Mouse (Mus musculus): ENCODE measurements around the gene Rps29.

DNA sequence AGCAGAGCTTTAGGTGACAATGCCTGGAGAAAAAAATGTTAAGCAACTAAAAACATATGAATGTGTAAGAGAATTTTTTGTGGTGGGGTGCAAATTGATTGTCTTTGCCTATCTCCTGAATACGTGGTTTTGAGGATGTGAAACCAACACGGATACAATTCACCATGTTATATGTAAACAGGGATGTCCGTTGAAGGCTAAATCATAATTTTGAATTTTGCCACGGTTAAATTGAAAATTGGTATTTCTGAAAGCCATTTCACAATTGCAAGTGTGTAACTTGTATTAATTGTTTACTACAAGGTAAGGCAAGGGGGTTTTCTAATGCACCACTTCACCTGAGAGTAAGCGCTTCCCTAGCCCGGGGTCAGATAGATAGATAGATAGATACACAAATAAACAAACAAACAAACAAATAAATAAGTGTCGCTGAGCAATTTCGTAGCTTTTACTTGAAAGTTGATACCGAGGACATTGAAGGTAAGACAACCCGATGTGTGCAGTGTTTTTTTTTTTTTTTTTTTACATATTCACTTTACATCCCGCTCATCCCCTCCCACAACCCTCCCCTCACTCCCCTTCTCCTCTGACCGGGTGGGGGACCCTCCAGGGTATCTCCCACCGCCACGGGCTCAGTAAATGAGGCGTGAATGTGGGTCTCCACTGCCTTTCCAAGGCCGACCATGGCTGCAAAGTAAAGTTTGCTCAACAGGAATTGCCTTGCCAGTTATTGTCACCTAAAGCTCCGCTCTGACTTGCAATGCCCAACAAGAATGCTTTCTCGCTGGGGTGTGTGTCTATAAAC, 8.9 kb upstream of the Rps29 start:
- TF ChIP-seq CTCF (IDR thresholded peaks at IDR 0.05; ENCODE audit: low read depth, low read length) (no peak), TAL1 (conservative IDR thresholded peaks at IDR 0.05; ENCODE audit: low read depth, low read length) (no peak), POLR2AphosphoS5 (IDR thresholded peaks at IDR 0.05; ENCODE audit: insufficient replicate concordance, low read depth, low read length) (no peak), GATA1 (IDR thresholded peaks at IDR 0.05; ENCODE audit: borderline replicate concordance, low read length) (no peak)

Measured in G1E (cell line).